Mouse (Mus musculus) heart, postnatal 0 days (tissue): ENCODE data around the gene Ccdc141. TPM values are rescaled to one million over a fixed set of nuclear protein-coding genes. Genes with fewer than 3 reads are reported as not detected.

Experiments used
- ATAC-seq: fragments of 200-750 bp; cut with Nextera tagmentation; 2 replicates; pipeline ENCODE4 v1.8.0; 2017; ENCODE audit warnings: low read depth, moderate number of reproducible peaks, moderate library complexity; ENCODE audit not compliant: insufficient read depth
- DNase-seq: peaks from one replicate; pipeline ENCODE4 v3.0.0-alpha.2; 2016; ENCODE audit warnings: low spot score
- H3K27ac ChIP-seq: fragments of 300-500 bp; sonication (generic); 2 replicates; pipeline ENCODE4 v1.5.1; 2014; ENCODE audit warnings: low read depth, mild to moderate bottlenecking
- H3K27me3 ChIP-seq: fragments of 300-500 bp; sonication (generic); 2 replicates; pipeline ENCODE4 v1.6.1; 2014; ENCODE audit warnings: low read length, mixed read lengths; ENCODE audit not compliant: control insufficient read depth, insufficient read depth
- H3K36me3 ChIP-seq: fragments of 300-500 bp; sonication (generic); replicated peaks from 2 replicates; pipeline ENCODE4 v1.6.1; 2014; ENCODE audit warnings: low read length, mixed read lengths; ENCODE audit not compliant: control insufficient read depth, insufficient read depth
- H3K4me1 ChIP-seq: fragments of 300-500 bp; sonication (generic); 2 replicates; pipeline ENCODE4 v1.6.1; 2014; ENCODE audit warnings: antibody characterized with exemption; ENCODE audit not compliant: control insufficient read depth, insufficient read depth
- H3K4me2 ChIP-seq: fragments of 300-500 bp; sonication (generic); 2 replicates; pipeline ENCODE4 v1.6.1; 2014; ENCODE audit warnings: low read depth, mild to moderate bottlenecking, low read length, moderate library complexity
- H3K4me3 ChIP-seq: fragments of 300-500 bp; sonication (generic); 2 replicates; pipeline ENCODE4 v1.5.1; 2014; ENCODE audit warnings: low read depth, low read length
- H3K9ac ChIP-seq: fragments of 300-500 bp; sonication (generic); replicated peaks from 2 replicates; pipeline ENCODE4 v1.6.1; 2014; ENCODE audit warnings: low read depth, low read length, mixed read lengths
- H3K9me3 ChIP-seq: fragments of 300-500 bp; sonication (generic); replicated peaks from 2 replicates; pipeline ENCODE4 v1.6.1; 2016; ENCODE audit warnings: low read length; ENCODE audit not compliant: control insufficient read depth
- CTCF ChIP-seq: IDR thresholded peaks from 2 replicates; pipeline ENCODE4 v1.5.1; 2016; ENCODE audit warnings: antibody characterized with exemption, control low read depth, low read depth
- EP300 ChIP-seq: IDR thresholded peaks from 2 replicates; pipeline ENCODE4 v1.6.1; 2016; ENCODE audit warnings: antibody characterized with exemption, low read depth
- WGBS: fragments of 180-500 bp; shearing (Covaris S2); extraction: QIAGEN DNeasy Blood & Tissue Kit; methylation state at CpG from one replicate; pipeline ENCODE4 v1.1.7; 2014; 5-methylcytosine and 5-hydroxymethylcytosine counted together
- polyA plus RNA-seq: library from polyadenylated mRNA; unstranded; fragments of >200 nt; fragmentation: Nextera tagmentation; extraction: Ambion mirVana; gene quantifications from 2 replicates; pipeline ENCODE4 v1.2.1, GENCODE M21; 2015
- total RNA-seq: library from RNA; depleted of rRNA; stranded (reverse); fragments of >200 nt; gene quantifications from 2 replicates; pipeline ENCODE4 v1.2.3, GENCODE M21; 2014; ENCODE audit warnings: low replicate concordance; rRNA removed

Gene Ccdc141
- total RNA-seq (162 and 219 TPM in 2 replicates), polyA plus RNA-seq (135 and 139 TPM in 2 replicates)

- peak within 1 kb of the TSS; percentile 82 for H3K4me2 ChIP-seq
- H3K9ac ChIP-seq, result peak within 1 kb of the TSS; percentile 82
- 0% methylated on average over 5 of the region's 6 CpGs for WGBS
- no peaks in the 10 kb centered on the region for H3K27me3 ChIP-seq
- TF ChIP-seq CTCF (no peak), EP300 (no peak)
- H3K4me3 ChIP-seq, result peak within 1 kb of the TSS; percentile 76
- no peak for ATAC-seq
- peak within 1 kb of the TSS; percentile 98 for H3K27ac ChIP-seq
- H3K9me3 ChIP-seq, result no peaks in the 10 kb centered on the region
- H3K36me3 ChIP-seq, result peaks cover 21% of the 10 kb centered on the region
- H3K4me1 ChIP-seq, result peaks cover 52% of the 10 kb centered on the region
- DNase-seq, result peak; percentile 94
Measured at GRCm38 (mm10) chr2:77170633-77171105, at the start of gene Ccdc141. TSS of gene Ccdc141 (minus strand) at chr2:77170636.

DNA sequence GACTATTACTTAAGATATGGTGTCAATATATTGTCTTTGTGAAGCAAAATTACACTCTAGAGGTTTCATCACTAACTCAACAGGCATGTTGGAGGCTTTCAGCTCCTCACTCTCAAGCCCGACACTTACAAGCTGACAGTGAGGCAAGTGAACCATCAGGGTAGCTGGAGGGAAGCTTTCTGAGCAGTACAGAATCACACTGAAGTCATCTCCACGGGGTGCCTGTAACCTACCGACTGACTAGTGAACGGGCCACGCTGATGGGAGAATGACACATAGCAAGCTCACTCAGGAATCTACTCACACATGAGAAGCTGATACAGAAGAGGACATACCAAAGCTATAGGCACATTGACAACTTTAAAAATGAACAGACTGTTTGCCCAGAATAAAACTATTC is 42.4 kb upstream of the Ccdc141 start:
- ATAC-seq (peak; percentile 51; the same call in 1 of the 2 replicates), DNase-seq (no peak)
- Histone ChIP-seq H3K4me3 (no peak overlapping the region), H3K36me3 (peaks cover 14% of the 10 kb centered on the region; the same call in 1 of the 2 replicates), H3K27ac (no peak overlapping the region), H3K9ac (no peak overlapping the region), H3K4me1 (0 out of 2 replicates have a peak, but pooled peaks cover 9% of the 10 kb centered on the region), H3K27me3 (no peaks in the 10 kb centered on the region), H3K4me2 (no peak overlapping the region), H3K9me3 (no peaks in the 10 kb centered on the region)
- TF ChIP-seq CTCF (no peak), EP300 (no peak)
- WGBS, result 32% methylated on average over 5 of the region's 5 CpGs

GRCm38 (mm10) chr2:77206951-77207350 is 36.5 kb upstream of the Ccdc141 start:
- Histone ChIP-seq H3K27ac (no peak overlapping the region), H3K4me1 (no peaks in the 10 kb centered on the region), H3K4me3 (no peak overlapping the region), H3K4me2 (no peak overlapping the region), H3K36me3 (0 out of 2 replicates have a peak, but pooled peaks cover 9% of the 10 kb centered on the region), H3K27me3 (no peaks in the 10 kb centered on the region), H3K9ac (no peak overlapping the region), H3K9me3 (no peaks in the 10 kb centered on the region)
- ATAC-seq (no peak), DNase-seq (no peak)
- TF ChIP-seq CTCF (no peak), EP300 (no peak)
- 85% methylated on average over 3 of the region's 3 CpGs for WGBS

DNA sequence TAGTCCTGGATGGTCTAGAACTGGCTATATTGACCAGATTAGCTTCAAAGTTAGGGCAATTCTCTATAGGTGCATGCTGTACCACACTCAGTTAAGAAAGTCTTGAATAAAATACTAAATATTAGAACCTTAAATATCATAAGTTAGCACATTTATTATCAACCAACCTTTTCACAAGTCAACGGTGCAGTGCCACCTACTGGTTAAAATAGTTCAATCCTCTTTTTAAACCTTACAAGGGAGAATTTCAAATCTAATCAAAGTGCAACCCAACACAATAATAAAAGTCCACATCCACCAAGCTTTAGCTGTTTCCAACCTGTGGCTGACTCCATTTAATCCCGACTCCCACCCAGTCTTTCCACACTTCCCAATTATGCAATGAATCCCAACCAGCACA is 33.5 kb upstream of the Ccdc141 start:
- Histone ChIP-seq H3K27ac (no peak overlapping the region), H3K27me3 (no peaks in the 10 kb centered on the region), H3K4me3 (no peak overlapping the region), H3K9ac (no peak overlapping the region), H3K9me3 (no peaks in the 10 kb centered on the region), H3K36me3 (0 out of 2 replicates have a peak, but pooled peaks cover 6% of the 10 kb centered on the region), H3K4me1 (peaks cover 10% of the 10 kb centered on the region), H3K4me2 (no peak overlapping the region)
- ATAC-seq (no peak), DNase-seq (no peak)
- 21% methylated on average over 2 of the region's 2 CpGs for WGBS
- TF ChIP-seq EP300 (no peak), CTCF (peak; percentile 58)

DNA sequence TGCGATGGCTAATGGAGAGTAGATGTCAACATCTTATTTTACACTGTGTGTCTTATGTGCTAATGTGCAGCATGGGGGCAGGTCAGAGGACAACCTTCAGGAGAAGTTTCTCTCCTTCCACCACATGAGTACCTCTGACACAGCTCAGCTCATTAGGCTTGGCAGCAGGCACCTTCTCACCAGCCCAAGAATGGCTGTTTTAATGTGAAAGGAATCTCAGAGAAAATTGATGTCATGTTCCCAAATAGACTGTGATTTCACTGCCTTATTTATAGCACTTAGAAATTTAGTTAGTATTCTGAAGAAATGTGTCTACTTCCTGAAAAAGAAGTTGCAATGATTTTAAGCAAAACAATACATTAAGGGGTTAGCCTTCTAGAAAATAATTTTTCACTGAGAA is 31.5 kb upstream of the Ccdc141 start:
- DNase-seq (no peak), ATAC-seq (no peak; the same call in 1 of the 2 replicates)
- 0 out of 2 replicates have a peak, but pooled peaks cover 10% of the 10 kb centered on the region for H3K36me3 ChIP-seq
- no peak overlapping the region for H3K9ac ChIP-seq
- H3K9me3 ChIP-seq, result no peaks in the 10 kb centered on the region
- no peak overlapping the region for H3K4me3 ChIP-seq
- H3K4me2 ChIP-seq, result no peak overlapping the region
- no peaks in the 10 kb centered on the region for H3K27me3 ChIP-seq
- TF ChIP-seq CTCF, result no peak
- TF ChIP-seq EP300, result no peak
- peaks cover 10% of the 10 kb centered on the region for H3K4me1 ChIP-seq
- WGBS, result 88% methylated on average over 1 of the region's 1 CpGs
- H3K27ac ChIP-seq, result no peak overlapping the region
